Mouse (Mus musculus): ENCODE data around the gene Paqr3. TPM values are rescaled to one million over a fixed set of nuclear protein-coding genes. Genes with fewer than 3 reads are reported as not detected.

The Paqr3 gene
- 1.6 TPM for polyA plus RNA-seq (2017; shearing (Covaris generic))

GRCm38 (mm10) chr5:97111207-97111910, at the start of gene Paqr3:
Gene Paqr3, minus strand, starts transcription at chr5:97111596.

Other genes starting within 250 kb of the Paqr3 start
- gene Bmp2k, start 113.9 kb downstream of the Paqr3 start, polyA plus RNA-seq (2017; shearing (Covaris generic)), result 2.5 TPM

All from activated CD4-positive, CD25-positive, alpha-beta regulatory T cell, adult 9 weeks (primary cell).